Mouse (Mus musculus) cerebellum, postnatal 10 days (tissue): Measurements from ENCODE around the gene Sfrp2.

ENCODE experiments used
- DNase-seq, 2 experiments: peaks; one replicate each; pipeline ENCODE4 v3.0.0; 2021; ENCODE audit warnings: mixed read lengths in 2 of 2

Gene Sfrp2

GRCm38 (mm10) chr3:83771160-83771869 is 5.2 kb downstream of the Sfrp2 start:
- DNase-seq, result no peak

- DNase-seq, result no peak
Observed at GRCm38 (mm10) chr3:83773281-83773680, 7.2 kb downstream of the Sfrp2 start.

GRCm38 (mm10) chr3:83775403-83775802 is 9.3 kb downstream of the Sfrp2 start:
- no peak for DNase-seq

GRCm38 (mm10) chr3:83781460-83782222 is 15.5 kb downstream of the Sfrp2 start:
- no peak for DNase-seq

- DNase-seq, result no peak
Observed at GRCm38 (mm10) chr3:83783716-83784469, 17.8 kb downstream of the Sfrp2 start.

GRCm38 (mm10) chr3:83784726-83785125 is 18.6 kb downstream of the Sfrp2 start:
- DNase-seq, result no peak

- DNase-seq, result no peak
Observed at GRCm38 (mm10) chr3:83787086-83787485, 21.0 kb downstream of the Sfrp2 start.

- no peak for DNase-seq
Observed at GRCm38 (mm10) chr3:83787776-83788305, 21.7 kb downstream of the Sfrp2 start.

- peak; percentile 39 to 41 for DNase-seq
Observed at GRCm38 (mm10) chr3:83789651-83790451, 23.7 kb downstream of the Sfrp2 start.

- DNase-seq, result no peak
Observed at GRCm38 (mm10) chr3:83791444-83791843, 25.3 kb downstream of the Sfrp2 start.

- DNase-seq, result no peak
Observed at GRCm38 (mm10) chr3:83797098-83797497, 31.0 kb downstream of the Sfrp2 start.

- DNase-seq, result peak; percentile 76 to 80
Observed at GRCm38 (mm10) chr3:83797828-83798227, 31.7 kb downstream of the Sfrp2 start.

- no peak for DNase-seq
Observed at GRCm38 (mm10) chr3:83799486-83799885, 33.4 kb downstream of the Sfrp2 start.

GRCm38 (mm10) chr3:83801649-83802155 is 35.6 kb downstream of the Sfrp2 start:
- no peak for DNase-seq

GRCm38 (mm10) chr3:83808483-83808882 is 42.4 kb downstream of the Sfrp2 start:
- no peak for DNase-seq

GRCm38 (mm10) chr3:83811987-83812386 is 45.9 kb downstream of the Sfrp2 start:
- DNase-seq, result no peak

GRCm38 (mm10) chr3:83812863-83813262 is 46.7 kb downstream of the Sfrp2 start:
- no peak for DNase-seq

GRCm38 (mm10) chr3:83816372-83816925 is 50.3 kb downstream of the Sfrp2 start:
- DNase-seq, result no peak

GRCm38 (mm10) chr3:83823774-83824173 is 57.7 kb downstream of the Sfrp2 start:
- no peak for DNase-seq
